Mouse (Mus musculus): ENCODE data around the gene Gtpbp6. TPM values are rescaled to one million over a fixed set of nuclear protein-coding genes. Genes with fewer than 3 reads are reported as not detected.

The Gtpbp6 gene
- polyA plus RNA-seq, 1 experiment from 2014 or later, result 10.0 TPM

Other genes with a start within 250 kb of the Gtpbp6 start
- gene Gm15446, start 184.8 kb downstream of the Gtpbp6 start, polyA plus RNA-seq (2015; fragmentation: Nextera tagmentation; extraction: Ambion mirVana), result 0.16 and 0.47 TPM in 2 replicates
- 8.9 and 9.7 TPM in 2 replicates for gene Zfp932, start 111.7 kb downstream of the Gtpbp6 start, polyA plus RNA-seq (2015; fragmentation: Nextera tagmentation; extraction: Ambion mirVana)
- gene Gm17655, start 35.7 kb downstream of the Gtpbp6 start, polyA plus RNA-seq (2015; fragmentation: Nextera tagmentation; extraction: Ambion mirVana), result 1.4 and 1.5 TPM in 2 replicates
- 1.1 and 1.6 TPM in 2 replicates for gene Gm35315, start 13.8 kb downstream of the Gtpbp6 start, polyA plus RNA-seq (2015; fragmentation: Nextera tagmentation; extraction: Ambion mirVana)
- 0.25 and 0.36 TPM in 2 replicates for gene Plcxd1, start 8.2 kb downstream of the Gtpbp6 start, polyA plus RNA-seq (2015; fragmentation: Nextera tagmentation; extraction: Ambion mirVana)
- gene Zfp605, start 1.9 kb upstream of the Gtpbp6 start, polyA plus RNA-seq (2015; fragmentation: Nextera tagmentation; extraction: Ambion mirVana), result 1.3 and 1.7 TPM in 2 replicates
- gene Chfr, start 27.6 kb upstream of the Gtpbp6 start, polyA plus RNA-seq (2015; fragmentation: Nextera tagmentation; extraction: Ambion mirVana), result 22.2 and 26.1 TPM in 2 replicates
- gene Golga3, start 68.5 kb upstream of the Gtpbp6 start, polyA plus RNA-seq (2015; fragmentation: Nextera tagmentation; extraction: Ambion mirVana), result 6.7 and 7.9 TPM in 2 replicates
- gene Ankle2, start 122.8 kb upstream of the Gtpbp6 start, polyA plus RNA-seq (2015; fragmentation: Nextera tagmentation; extraction: Ambion mirVana), result 13.5 and 15.9 TPM in 2 replicates
- 37.4 and 39.7 TPM in 2 replicates for gene Pgam5, start 161.7 kb upstream of the Gtpbp6 start, polyA plus RNA-seq (2015; fragmentation: Nextera tagmentation; extraction: Ambion mirVana)
- 34.1 and 34.3 TPM in 2 replicates for gene Pxmp2, start 178.0 kb upstream of the Gtpbp6 start, polyA plus RNA-seq (2015; fragmentation: Nextera tagmentation; extraction: Ambion mirVana)
- gene Pole, start 178.1 kb upstream of the Gtpbp6 start, polyA plus RNA-seq (2015; fragmentation: Nextera tagmentation; extraction: Ambion mirVana), result 20.6 and 21.8 TPM in 2 replicates
- gene P2rx2, start 235.0 kb upstream of the Gtpbp6 start, polyA plus RNA-seq (2015; fragmentation: Nextera tagmentation; extraction: Ambion mirVana), result not detected in 2 replicates
- not detected in 2 replicates for gene Lrcol1, start 236.5 kb upstream of the Gtpbp6 start, polyA plus RNA-seq (2015; fragmentation: Nextera tagmentation; extraction: Ambion mirVana)